ENCODE assay signal across 30 mouse cellular contexts in the genomic region with DNA sequence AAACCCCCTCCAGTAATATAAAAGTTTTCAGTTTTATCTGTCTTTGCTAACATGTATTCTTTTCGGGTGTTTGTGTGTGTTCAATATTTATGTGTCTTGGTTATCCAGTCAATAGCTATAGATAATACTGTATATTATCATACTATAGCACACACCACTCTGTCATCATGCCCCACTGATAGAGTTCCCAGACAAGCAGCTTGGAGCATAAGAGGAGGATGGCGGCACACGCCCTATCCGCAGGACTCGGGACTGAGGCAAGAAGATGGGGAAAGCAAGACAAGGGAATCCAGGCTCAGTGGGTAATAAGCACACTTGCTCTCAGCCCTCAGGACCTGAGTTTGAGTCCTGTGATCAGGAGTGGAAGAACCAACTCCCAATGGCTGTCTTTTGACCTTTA. TPM values are rescaled to one million over a fixed set of nuclear protein-coding genes. Genes with fewer than 3 reads are reported as not detected.
DNase-seq lines count a peak whose midpoint lies in the region; ATAC-seq and TF ChIP-seq lines count a peak whose summit lies in the region.
"Had no signal": no experiment of that assay in that cellular context is flagged by ENCODE, and none has a peak within 500 bp of the region (broad histone marks: within the 10 kb centered on the region; RNA-seq: fewer than 3 reads in every experiment).

No protein-coding gene starts in this region.

- H3K9me3 ChIP-seq in MEL (replicated peaks; ENCODE audit: insufficient read depth, low read length) = no peaks in the 10 kb centered on the region
- H3K9me3 ChIP-seq in intestine, embryonic 16.5 days (ENCODE audit: control insufficient read depth, low read length) = no peaks in the 10 kb centered on the region
- no peaks in the 10 kb centered on the region for H3K9me3 ChIP-seq in liver, embryonic 15.5 days (replicated peaks)
- no peaks in the 10 kb centered on the region for H3K9me3 ChIP-seq in forebrain, embryonic 16.5 days (ENCODE audit: control insufficient read depth, low read length)
- H3K9me3 ChIP-seq: embryonic facial prominence, embryonic 10.5 days; forebrain, embryonic 12.5 days; G1E; hindbrain, embryonic 10.5 days; midbrain, embryonic 12.5 days had no signal

- no peaks in the 10 kb centered on the region for H3K27me3 ChIP-seq in MEL (ENCODE audit: control insufficient read depth in 1 of 2, insufficient read depth in 2 of 2, low read length in 2 of 2)
- no peaks in the 10 kb centered on the region for H3K27me3 ChIP-seq in intestine, embryonic 16.5 days (replicated peaks; ENCODE audit: control insufficient read depth, insufficient read depth, low read length)
- no peaks in the 10 kb centered on the region for H3K27me3 ChIP-seq in liver, embryonic 15.5 days
- H3K27me3 ChIP-seq in forebrain, embryonic 16.5 days (replicated peaks; ENCODE audit: control insufficient read depth, insufficient read depth, low read length) = no peaks in the 10 kb centered on the region
- H3K27me3 ChIP-seq: CH12.LX; forebrain, embryonic 12.5 days; midbrain, embryonic 12.5 days had no signal

- peaks cover 12 to 13% of the 10 kb centered on the region in 2 experiments for H3K4me1 ChIP-seq in MEL (ENCODE audit: control insufficient read depth in 1 of 2, insufficient read depth in 2 of 2, low read length in 2 of 2)
- peaks cover 2% of the 10 kb centered on the region; the same call in 1 of the 2 replicates for H3K4me1 ChIP-seq in intestine, embryonic 16.5 days (ENCODE audit: control insufficient read depth, insufficient read depth, low read length)
- H3K4me1 ChIP-seq in liver, embryonic 15.5 days (replicated peaks) = peaks cover 60% of the 10 kb centered on the region
- peaks cover 8% of the 10 kb centered on the region for H3K4me1 ChIP-seq in forebrain, embryonic 16.5 days (replicated peaks; ENCODE audit: control insufficient read depth, insufficient read depth, low read length)

- peak; percentile 69 for ATAC-seq in intestine, embryonic 16.5 days
- peak; percentile 95 for ATAC-seq in liver, embryonic 15.5 days (ENCODE audit: insufficient read depth)
- ATAC-seq in forebrain, embryonic 16.5 days = no peak
- ATAC-seq: hindbrain, postnatal 0 days; lung, postnatal 0 days had no signal

- no peak for TF ChIP-seq RAD21 in MEL (IDR thresholded peaks at IDR 0.05; ENCODE audit: low read depth, low read length)

- 94% methylated on average over 5 of the region's 5 CpGs for WGBS in intestine, embryonic 16.5 days
- WGBS in liver, embryonic 15.5 days (ENCODE audit: insufficient replicate concordance) = 19% methylated on average over 5 of the region's 5 CpGs
- WGBS in forebrain, embryonic 16.5 days = 92% methylated on average over 5 of the region's 5 CpGs

- no peak overlapping the region for H3K4me2 ChIP-seq in intestine, embryonic 16.5 days (ENCODE audit: low read depth, low read length)
- peak overlapping the region; percentile 59 for H3K4me2 ChIP-seq in liver, embryonic 15.5 days
- H3K4me2 ChIP-seq in forebrain, embryonic 16.5 days (ENCODE audit: low read length) = no peak overlapping the region
- H3K4me2 ChIP-seq: forebrain, embryonic 12.5 days; heart, embryonic 11.5 days; midbrain, embryonic 12.5 days had no signal

- peak overlapping the region; percentile 69 for H3K27ac ChIP-seq in MEL (ENCODE audit: control insufficient read depth, low read depth, low read length)
- H3K27ac ChIP-seq in intestine, embryonic 16.5 days (ENCODE audit: low read length) = no peak overlapping the region
- H3K27ac ChIP-seq in liver, embryonic 15.5 days (replicated peaks) = peak overlapping the region; percentile 89
- H3K27ac ChIP-seq in forebrain, embryonic 16.5 days (ENCODE audit: low read length) = no peak overlapping the region
- H3K27ac ChIP-seq: embryonic facial prominence, embryonic 10.5 days; forebrain, embryonic 12.5 days; hindbrain, embryonic 10.5 days; hindbrain, postnatal 0 days; kidney, postnatal 0 days; left cerebral cortex, adult 2 months; midbrain, embryonic 12.5 days had no signal

- no peak for DNase-seq in MEL (ENCODE audit: low read depth, low spot score)
- DNase-seq in c-Kit-negative CD71-positive TER-119-positive erythroid progenitor cells, embryonic 14.5 days (ENCODE audit: low read depth, low spot score) = peak; percentile 47
- DNase-seq in ovary, adult 18-20 months (ENCODE audit: low spot score) = no peak
- no peak for DNase-seq in heart, postnatal 25 days (ENCODE audit: low spot score)
- no peak for DNase-seq in embryo, embryonic 10.5 days (ENCODE audit: low spot score)
- DNase-seq: adrenal gland, adult 2 months; B cell, adult 2 months; cerebellum, adult 9-10 months; gastrocnemius, postnatal 14 days; heart, adult 11 months; kidney, adult 18-20 months; left cerebral cortex, postnatal 4 days; thymus, postnatal 14 days had no signal

- no peak overlapping the region for H3K4me3 ChIP-seq in MEL (ENCODE audit: control insufficient read depth in 1 of 2, insufficient read depth in 1 of 2, low read depth in 2 of 2, low read length in 2 of 2)
- no peak overlapping the region for H3K4me3 ChIP-seq in intestine, embryonic 16.5 days (ENCODE audit: low read length)
- peak overlapping the region; percentile 25; the same call in 1 of the 2 replicates for H3K4me3 ChIP-seq in liver, embryonic 15.5 days (replicated peaks)
- no peak overlapping the region for H3K4me3 ChIP-seq in forebrain, embryonic 16.5 days (replicated peaks; ENCODE audit: low read length)
- H3K4me3 ChIP-seq: embryonic facial prominence, embryonic 10.5 days; forebrain, embryonic 12.5 days; hindbrain, embryonic 10.5 days; left cerebral cortex, adult 2 months; midbrain, embryonic 12.5 days had no signal

- no peak for TF ChIP-seq CTCF in MEL (IDR thresholded peaks at IDR 0.05 in 2 of 3, conservative IDR thresholded peaks at IDR 0.05 in 1 of 3; ENCODE audit: control insufficient read depth in 1 of 3, insufficient read depth in 1 of 3, low read depth in 2 of 3, low read length in 3 of 3, poor library complexity in 1 of 3, severe bottlenecking in 1 of 3)

- intact Hi-C loops in heart, postnatal 25 days (cut with DNase I) = no loop called here

- H3K79me2 ChIP-seq in MEL (ENCODE audit: control insufficient read depth, insufficient read depth, low read length, poor library complexity) = no peaks in the 10 kb centered on the region

- TF ChIP-seq POLR2A in MEL (IDR thresholded peaks at IDR 0.05; ENCODE audit: control insufficient read depth in 1 of 2, insufficient read depth in 1 of 2, low read depth in 1 of 2, low read length in 2 of 2, poor library complexity in 1 of 2) = no peak

- H3K36me3 ChIP-seq in MEL (ENCODE audit: control insufficient read depth in 1 of 2, insufficient read depth in 2 of 2, low read length in 2 of 2) = peaks cover 7 to 9% of the 10 kb centered on the region in 2 experiments; a peak in 3 of 4 replicates
- H3K36me3 ChIP-seq in intestine, embryonic 16.5 days (ENCODE audit: control insufficient read depth, insufficient read depth, low read length) = no peaks in the 10 kb centered on the region
- H3K36me3 ChIP-seq in liver, embryonic 15.5 days (replicated peaks) = peaks cover 34% of the 10 kb centered on the region
- H3K36me3 ChIP-seq in forebrain, embryonic 16.5 days (ENCODE audit: control insufficient read depth, insufficient read depth) = peaks cover 10% of the 10 kb centered on the region

- H3K9ac ChIP-seq in MEL (ENCODE audit: control insufficient read depth, low read depth, low read length, poor library complexity, severe bottlenecking) = no peak overlapping the region
- no peak overlapping the region for H3K9ac ChIP-seq in intestine, embryonic 16.5 days (ENCODE audit: low read depth, low read length)
- H3K9ac ChIP-seq in liver, embryonic 15.5 days = peak overlapping the region; percentile 23; the same call in 1 of the 2 replicates
- H3K9ac ChIP-seq in forebrain, embryonic 16.5 days (replicated peaks; ENCODE audit: low read depth, low read length) = no peak overlapping the region
- H3K9ac ChIP-seq: forebrain, embryonic 12.5 days; midbrain, embryonic 12.5 days had no signal

- no peak for TF ChIP-seq EP300 in MEL (IDR thresholded peaks at IDR 0.05; ENCODE audit: low read depth in 1 of 2, low read length in 2 of 2)

TF ChIP-seq in MEL, 35 proteins besides CTCF, POLR2A, EP300 and RAD21:
- TF ChIP-seq UBTF (IDR thresholded peaks at IDR 0.05; ENCODE audit: borderline replicate concordance, insufficient read depth, low read depth, low read length) = no peak
- peak; percentile 44; the same call in 1 of the 2 replicates for TF ChIP-seq TCF12 (IDR thresholded peaks at IDR 0.05; ENCODE audit: low read depth, low read length)
TF ChIP-seq in MEL: peak in this region for 1.

RNA-seq across cellular contexts. Expression of gene Armc9, which starts 5.9 kb away (rescaled TPM):
- total RNA-seq in MEL (2012; rRNA removed) = 5.9 and 7.2 TPM in 2 replicates
- polyA plus RNA-seq in MEL (2012; ENCODE audit: insufficient read depth in 1 of 2, insufficient read length in 2 of 2, low read depth in 1 of 2, low replicate concordance in 2 of 2, missing spikeins in 1 of 2) = 10 to 100 TPM in 1 of 2 experiments, not detected in 1; 12.0 TPM
- 13.0 and 15.2 TPM in 2 replicates for polyA plus RNA-seq in intestine, embryonic 16.5 days (2015; fragmentation: Nextera tagmentation; extraction: Ambion mirVana)
- polyA plus RNA-seq in liver, embryonic 15.5 days (2015; fragmentation: Nextera tagmentation; extraction: Ambion mirVana) = 8.9 and 9.3 TPM in 2 replicates
- total RNA-seq in heart, postnatal 25 days (2021) = 1 to 10 TPM; 3.2 to 3.4 TPM
- polyA plus RNA-seq in forebrain, embryonic 16.5 days (2015; fragmentation: Nextera tagmentation; extraction: Ambion mirVana) = 32.5 and 36.5 TPM in 2 replicates

RNA-seq across cellular contexts. Expression of gene Gm21972, which starts 27.0 kb away (rescaled TPM):
- 0.26 and 0.65 TPM in 2 replicates for total RNA-seq in MEL (2012; rRNA removed)
- 10 to 100 TPM in 1 of 2 experiments, not detected in 1; 52.7 TPM for polyA plus RNA-seq in MEL (2012; ENCODE audit: insufficient read depth in 1 of 2, insufficient read length in 2 of 2, low read depth in 1 of 2, low replicate concordance in 2 of 2, missing spikeins in 1 of 2)
- not detected in 2 replicates for polyA plus RNA-seq in intestine, embryonic 16.5 days (2015; fragmentation: Nextera tagmentation; extraction: Ambion mirVana)
- polyA plus RNA-seq in liver, embryonic 15.5 days (2015; fragmentation: Nextera tagmentation; extraction: Ambion mirVana) = not detected in 2 replicates
- total RNA-seq in heart, postnatal 25 days (2021) = under 1 TPM; 0.65 to 0.95 TPM
- 0.50 TPM in 1 of 2 replicates, not detected in the other for polyA plus RNA-seq in forebrain, embryonic 16.5 days (2015; fragmentation: Nextera tagmentation; extraction: Ambion mirVana)
- total RNA-seq: liver, adult 2 months; neutrophil, adult 5-6 weeks had no signal
- polyA plus RNA-seq: embryonic facial prominence, embryonic 10.5 days; heart, embryonic 11.5 days; heart, postnatal 0 days; hindbrain, embryonic 10.5 days; kidney, postnatal 0 days; liver, adult 2 months; midbrain, embryonic 12.5 days had no signal

RNA-seq across cellular contexts. Expression of gene Htr2b, which starts 48.7 kb away (rescaled TPM):
- 0.07 and 0.15 TPM in 2 replicates for total RNA-seq in MEL (2012; rRNA removed)
- under 1 TPM in 1 of 2 experiments, not detected in 1; 0.22 TPM for polyA plus RNA-seq in MEL (2012; ENCODE audit: insufficient read depth in 1 of 2, insufficient read length in 2 of 2, low read depth in 1 of 2, low replicate concordance in 2 of 2, missing spikeins in 1 of 2)
- polyA plus RNA-seq in intestine, embryonic 16.5 days (2015; fragmentation: Nextera tagmentation; extraction: Ambion mirVana) = 2.8 and 4.0 TPM in 2 replicates
- polyA plus RNA-seq in liver, embryonic 15.5 days (2015; fragmentation: Nextera tagmentation; extraction: Ambion mirVana) = 0.07 and 0.15 TPM in 2 replicates
- total RNA-seq in heart, postnatal 25 days (2021) = under 1 TPM; 0.10 to 0.20 TPM
- 0.17 and 0.35 TPM in 2 replicates for polyA plus RNA-seq in forebrain, embryonic 16.5 days (2015; fragmentation: Nextera tagmentation; extraction: Ambion mirVana)
- total RNA-seq: CH12.LX; hindbrain, postnatal 0 days; left cerebral cortex, postnatal 4 days; liver, adult 2 months; neutrophil, adult 5-6 weeks had no signal
- polyA plus RNA-seq: G1E; liver, adult 2 months had no signal

Comparison
In these comparisons a context has a peak if more than half of its experiments do, and no peak if none do; other contexts are left out.
1. H3K27ac ChIP-seq: peak in MEL (single experiment) and liver, embryonic 15.5 days (single experiment); none in intestine, embryonic 16.5 days (single experiment) and forebrain, embryonic 16.5 days (single experiment).